Mouse (Mus musculus): Measurements from ENCODE around the gene Kif21b.

DNA sequence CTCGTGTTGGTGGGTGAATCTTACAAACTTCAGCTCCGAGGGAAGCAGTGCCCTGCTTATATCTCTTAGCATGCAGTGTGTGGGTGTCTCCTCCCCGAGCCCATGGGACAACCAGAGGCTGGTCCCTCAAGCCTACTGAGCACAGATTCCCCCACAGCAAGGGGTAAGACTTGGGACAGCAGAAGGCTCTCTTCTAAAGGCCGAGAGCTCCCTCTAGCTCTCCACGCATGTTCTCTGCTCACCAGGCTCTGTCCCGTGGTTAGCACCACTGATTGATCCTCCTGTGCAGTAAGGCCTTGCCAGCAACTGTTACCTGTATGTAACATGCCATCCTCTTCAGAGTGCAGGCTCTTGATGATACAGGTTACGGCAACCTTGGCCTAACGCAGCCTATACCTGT is 36.5 kb downstream of the Kif21b start:
- 0 out of 2 replicates have a peak, but pooled peaks have one; percentile 37 for TF ChIP-seq CTCF (IDR thresholded peaks at IDR 0.05; ENCODE audit: insufficient read depth, low read depth, low read length)
- no peak for TF ChIP-seq POLR2A (IDR thresholded peaks at IDR 0.05; ENCODE audit: insufficient read depth, low read depth, low read length)

Data from olfactory bulb, adult 2 months (tissue).